In the genomic region with DNA sequence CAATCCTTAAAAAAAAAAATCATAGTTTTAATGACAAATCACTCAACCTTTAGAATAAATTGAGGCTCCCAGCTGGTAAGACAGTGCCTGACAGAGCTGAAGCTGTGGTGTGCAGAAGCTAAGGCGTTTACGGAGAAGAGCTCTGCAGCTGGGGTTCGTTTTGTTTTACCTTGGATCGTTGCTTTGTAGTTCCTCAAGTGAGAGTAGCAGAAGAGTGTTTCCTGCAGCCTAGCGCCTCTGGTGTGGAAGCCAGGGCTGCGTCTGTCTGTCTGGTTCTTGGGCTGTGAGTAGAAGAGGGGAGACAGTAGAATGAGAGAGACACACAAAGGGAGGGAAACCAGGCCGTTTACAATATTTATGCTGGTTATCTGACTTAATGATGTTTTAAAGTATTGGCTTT, we compare ENCODE assay signal across 29 mouse cellular contexts.
DNase-seq lines count a peak whose midpoint lies in the region; ATAC-seq and TF ChIP-seq lines count a peak whose summit lies in the region.
"Had no signal": no experiment of that assay in that cellular context is flagged by ENCODE, and none has a peak within 500 bp of the region (broad histone marks: within the 10 kb centered on the region; RNA-seq: fewer than 3 reads in every experiment).

No protein-coding gene starts in this region.

- no peak for ATAC-seq in midbrain, postnatal 0 days (ENCODE audit: low FRiP score)
- ATAC-seq in midbrain, embryonic 13.5 days, result no peak
- no peak for ATAC-seq in midbrain, embryonic 16.5 days
- ATAC-seq: CD4-positive, CD25-positive, alpha-beta regulatory T cell, adult 4 months; forebrain, embryonic 15.5 days; hindbrain, postnatal 0 days; inflammation-experienced regulatory T-cells, adult 6 months had no signal

- H3K4me3 ChIP-seq in midbrain, embryonic 10.5 days, result no peak overlapping the region
- H3K4me3 ChIP-seq in midbrain, postnatal 0 days (ENCODE audit: low read depth, low read length), result no peak overlapping the region
- H3K4me3 ChIP-seq in midbrain, embryonic 13.5 days (replicated peaks), result no peak overlapping the region
- H3K4me3 ChIP-seq in midbrain, embryonic 16.5 days (ENCODE audit: low read depth, low read length), result no peak overlapping the region
- no peak overlapping the region for H3K4me3 ChIP-seq in macrophage (ENCODE audit: inconsistent target)
- H3K4me3 ChIP-seq: embryonic facial prominence, embryonic 10.5 days; embryonic facial prominence, embryonic 13.5 days; erythroblast, embryonic 14.5 days; forebrain, embryonic 12.5 days; forebrain, embryonic 15.5 days; heart, embryonic 12.5 days; heart, embryonic 15.5 days had no signal

- 74% methylated on average over 7 of the region's 7 CpGs for WGBS in midbrain, embryonic 10.5 days
- WGBS in midbrain, postnatal 0 days, result 70% methylated on average over 7 of the region's 7 CpGs
- 58% methylated on average over 7 of the region's 7 CpGs for WGBS in midbrain, embryonic 13.5 days
- 66% methylated on average over 7 of the region's 7 CpGs for WGBS in midbrain, embryonic 16.5 days
- 38% methylated on average over 7 of the region's 7 CpGs for WGBS in macrophage (ENCODE audit: missing documents)

- DNase-seq in midbrain, embryonic 10.5 days (ENCODE audit: low spot score), result no peak
- DNase-seq in midbrain, postnatal 0 days (ENCODE audit: low spot score), result no peak
- DNase-seq in kidney, postnatal 4 days, result no peak
- DNase-seq: adrenal gland, adult 2 months; adrenal gland, postnatal 14 days; cerebellum, adult 11-12 months; cerebellum, adult 8-10 months; cerebellum, postnatal 10 days; cerebellum, postnatal 36 days; embryo, embryonic 11 days; gastrocnemius, postnatal 10 days; gastrocnemius, postnatal 36 days; heart, adult 18-20 months; heart, postnatal 10 days; heart, postnatal 36 days had no signal

- no peak overlapping the region for H3K9ac ChIP-seq in midbrain, postnatal 0 days (replicated peaks; ENCODE audit: low read length, poor library complexity, severe bottlenecking)
- H3K9ac ChIP-seq in midbrain, embryonic 13.5 days (replicated peaks), result no peak overlapping the region
- no peak overlapping the region for H3K9ac ChIP-seq in midbrain, embryonic 16.5 days (ENCODE audit: low read depth, low read length)
- H3K9ac ChIP-seq: embryonic facial prominence, embryonic 13.5 days; forebrain, embryonic 12.5 days; forebrain, embryonic 15.5 days; heart, embryonic 12.5 days; heart, embryonic 15.5 days; hindbrain, embryonic 14.5 days had no signal

- no peaks in the 10 kb centered on the region for H3K79me2 ChIP-seq in macrophage (ENCODE audit: inconsistent target)

- peaks cover 13% of the 10 kb centered on the region for H3K4me1 ChIP-seq in midbrain, embryonic 10.5 days
- no peaks in the 10 kb centered on the region for H3K4me1 ChIP-seq in midbrain, postnatal 0 days (ENCODE audit: insufficient read depth, low read length)
- peaks cover 18% of the 10 kb centered on the region for H3K4me1 ChIP-seq in midbrain, embryonic 13.5 days (replicated peaks)
- H3K4me1 ChIP-seq in midbrain, embryonic 16.5 days (ENCODE audit: control insufficient read depth, insufficient read depth, low read length), result no peaks in the 10 kb centered on the region
- H3K4me1 ChIP-seq: embryonic facial prominence, embryonic 13.5 days; heart, embryonic 15.5 days had no signal

- no peak overlapping the region for H3K4me2 ChIP-seq in midbrain, postnatal 0 days (ENCODE audit: low read depth, low read length, poor library complexity, severe bottlenecking)
- no peak overlapping the region for H3K4me2 ChIP-seq in midbrain, embryonic 13.5 days (replicated peaks)
- H3K4me2 ChIP-seq in midbrain, embryonic 16.5 days (ENCODE audit: low read length), result no peak overlapping the region
- H3K4me2 ChIP-seq: embryonic facial prominence, embryonic 13.5 days; forebrain, embryonic 12.5 days; forebrain, embryonic 15.5 days; heart, embryonic 12.5 days; heart, embryonic 15.5 days; hindbrain, embryonic 14.5 days had no signal

- no peaks in the 10 kb centered on the region for H3K36me3 ChIP-seq in midbrain, embryonic 10.5 days
- H3K36me3 ChIP-seq in midbrain, postnatal 0 days (ENCODE audit: insufficient read depth, low read length), result no peaks in the 10 kb centered on the region
- no peaks in the 10 kb centered on the region for H3K36me3 ChIP-seq in midbrain, embryonic 13.5 days
- H3K36me3 ChIP-seq in midbrain, embryonic 16.5 days (ENCODE audit: control insufficient read depth, insufficient read depth, low read length), result no peaks in the 10 kb centered on the region
- H3K36me3 ChIP-seq in macrophage (ENCODE audit: inconsistent target), result no peaks in the 10 kb centered on the region
- H3K36me3 ChIP-seq: embryonic facial prominence, embryonic 10.5 days; embryonic facial prominence, embryonic 13.5 days; forebrain, embryonic 12.5 days; forebrain, embryonic 15.5 days; heart, embryonic 12.5 days; heart, embryonic 15.5 days had no signal

- peak overlapping the region; percentile 63; the same call in 1 of the 2 replicates for H3K27ac ChIP-seq in midbrain, embryonic 10.5 days (replicated peaks)
- no peak overlapping the region for H3K27ac ChIP-seq in midbrain, postnatal 0 days (ENCODE audit: low read depth, low read length)
- peak overlapping the region; percentile 48; the same call in 1 of the 2 replicates for H3K27ac ChIP-seq in midbrain, embryonic 13.5 days
- H3K27ac ChIP-seq in midbrain, embryonic 16.5 days (ENCODE audit: low read length), result no peak overlapping the region
- H3K27ac ChIP-seq in macrophage, result peak overlapping the region; percentile 57
- H3K27ac ChIP-seq: embryonic facial prominence, embryonic 10.5 days; embryonic facial prominence, embryonic 13.5 days; forebrain, embryonic 12.5 days; forebrain, embryonic 15.5 days; heart, embryonic 15.5 days; hindbrain, embryonic 14.5 days; hindbrain, postnatal 0 days had no signal

- H3K9me3 ChIP-seq in midbrain, embryonic 10.5 days (replicated peaks), result no peaks in the 10 kb centered on the region
- H3K9me3 ChIP-seq in midbrain, postnatal 0 days (ENCODE audit: low read length), result no peaks in the 10 kb centered on the region
- H3K9me3 ChIP-seq in midbrain, embryonic 13.5 days, result no peaks in the 10 kb centered on the region
- no peaks in the 10 kb centered on the region for H3K9me3 ChIP-seq in midbrain, embryonic 16.5 days (replicated peaks; ENCODE audit: control insufficient read depth, low read length, poor library complexity, severe bottlenecking)
- H3K9me3 ChIP-seq: embryonic facial prominence, embryonic 10.5 days; embryonic facial prominence, embryonic 13.5 days; forebrain, embryonic 12.5 days; forebrain, embryonic 15.5 days; heart, embryonic 12.5 days; heart, embryonic 15.5 days had no signal

- TF ChIP-seq CTCF in midbrain, postnatal 0 days (IDR thresholded peaks at IDR 0.05), result no peak

- H3K27me3 ChIP-seq in midbrain, embryonic 10.5 days (ENCODE audit: low read depth, poor library complexity, severe bottlenecking), result peaks cover 8% of the 10 kb centered on the region; the same call in 1 of the 2 replicates
- H3K27me3 ChIP-seq in midbrain, postnatal 0 days (ENCODE audit: insufficient read depth, low read length), result no peaks in the 10 kb centered on the region
- 0 out of 2 replicates have a peak, but pooled peaks cover 3% of the 10 kb centered on the region for H3K27me3 ChIP-seq in midbrain, embryonic 13.5 days
- no peaks in the 10 kb centered on the region for H3K27me3 ChIP-seq in midbrain, embryonic 16.5 days (ENCODE audit: control insufficient read depth, insufficient read depth, low read depth, low read length)
- H3K27me3 ChIP-seq: embryonic facial prominence, embryonic 13.5 days; forebrain, embryonic 15.5 days; heart, embryonic 12.5 days; heart, embryonic 15.5 days had no signal

Comparison
In these comparisons a context has a peak if more than half of its experiments do, and no peak if none do; other contexts are left out.
1. H3K27ac ChIP-seq: peak in midbrain, embryonic 10.5 days (single experiment), midbrain, embryonic 13.5 days (single experiment) and macrophage (single experiment); none in midbrain, postnatal 0 days (single experiment) and midbrain, embryonic 16.5 days (single experiment).